Mouse (Mus musculus) E14TG2a.4 (cell line): ENCODE measurements at regions not wholly inside any gene's neighbourhood (a gene's known extent, or its start where the extent isn't known, plus 50 kb on each side); places are given as distances from the start of the nearest gene placed in this dataset.
A peak's percentile ranks its signal among the peaks of the same experiment; 100 is the strongest.

Source experiments
- H3K27me3 ChIP-seq: 2 replicates; pipeline ENCODE4 v1.6.1; 2014; ENCODE audit warnings: low read length, control low read depth; ENCODE audit not compliant: insufficient read depth
- H3K36me3 ChIP-seq: 2 replicates; pipeline ENCODE4 v1.6.1; 2014; ENCODE audit warnings: low read length, control low read depth; ENCODE audit not compliant: insufficient read depth
- H3K4me1 ChIP-seq: replicated peaks from 2 replicates; pipeline ENCODE4 v1.6.1; 2014; ENCODE audit warnings: low read depth, low read length, control low read depth
- H3K4me3 ChIP-seq: replicated peaks from 2 replicates; pipeline ENCODE4 v1.5.1; 2014; ENCODE audit warnings: mild to moderate bottlenecking, low read length
- H3K9me3 ChIP-seq: 2 replicates; pipeline ENCODE4 v1.6.1; 2014; ENCODE audit warnings: low read length, control low read depth
- CTCF ChIP-seq: conservative IDR thresholded peaks from 2 replicates; pipeline ENCODE4 v1.5.1; 2014; ENCODE audit warnings: low read length
- NANOG ChIP-seq: IDR thresholded peaks from 2 replicates; pipeline ENCODE4 v1.6.1; 2014; ENCODE audit warnings: borderline replicate concordance, low read length, mixed read lengths
- POU5F1 ChIP-seq: IDR thresholded peaks from 2 replicates; pipeline ENCODE4 v1.6.1; 2014; ENCODE audit warnings: low read length, borderline replicate concordance

GRCm38 (mm10) chr17:88327791-88328190 lies 112.7 kb upstream of the Foxn2 start:
- H3K27me3 ChIP-seq: no peaks in the 10 kb centered on the region
- TF ChIP-seq POU5F1: no peak
- no peak for TF ChIP-seq NANOG
- TF ChIP-seq CTCF: no peak
- H3K4me3 ChIP-seq: no peak overlapping the region
- peaks cover 26% of the 10 kb centered on the region for H3K9me3 ChIP-seq
- H3K36me3 ChIP-seq: no peaks in the 10 kb centered on the region
- peaks cover 51% of the 10 kb centered on the region for H3K4me1 ChIP-seq

- Histone ChIP-seq H3K36me3 (no peaks in the 10 kb centered on the region), H3K9me3 (peaks cover 26% of the 10 kb centered on the region), H3K4me3 (peak overlapping the region; percentile 43), H3K4me1 (peaks cover 56% of the 10 kb centered on the region), H3K27me3 (no peaks in the 10 kb centered on the region)
- no peak for TF ChIP-seq POU5F1
- TF ChIP-seq NANOG: no peak
- TF ChIP-seq CTCF: no peak
Observed at GRCm38 (mm10) chr17:88328807-88329206, 111.7 kb upstream of the Foxn2 start.

GRCm38 (mm10) chr17:88329715-88330114 lies 110.8 kb upstream of the Foxn2 start:
- TF ChIP-seq CTCF (no peak), POU5F1 (no peak), NANOG (no peak)
- H3K27me3 ChIP-seq: no peaks in the 10 kb centered on the region

GRCm38 (mm10) chr17:88330129-88330528 lies 110.4 kb upstream of the Foxn2 start:
- peaks cover 26% of the 10 kb centered on the region for H3K9me3 ChIP-seq
- no peaks in the 10 kb centered on the region for H3K27me3 ChIP-seq
- peaks cover 59% of the 10 kb centered on the region for H3K4me1 ChIP-seq
- H3K36me3 ChIP-seq: no peaks in the 10 kb centered on the region
- H3K4me3 ChIP-seq: no peak overlapping the region; the same call in 1 of the 2 replicates
- TF ChIP-seq NANOG (no peak), CTCF (peak; percentile 58), POU5F1 (no peak)

More at GRCm38 (mm10) chr17:88329715-88330114, 110.8 kb upstream of the Foxn2 start:
- Histone ChIP-seq H3K36me3 (no peaks in the 10 kb centered on the region), H3K4me1 (peaks cover 61% of the 10 kb centered on the region), H3K9me3 (peaks cover 26% of the 10 kb centered on the region), H3K4me3 (peak overlapping the region; percentile 7; the same call in 1 of the 2 replicates)

- peaks cover 12% of the 10 kb centered on the region for H3K9me3 ChIP-seq
- no peaks in the 10 kb centered on the region for H3K27me3 ChIP-seq
- no peak for TF ChIP-seq CTCF
- TF ChIP-seq NANOG: no peak
- TF ChIP-seq POU5F1: no peak
- peaks cover 40% of the 10 kb centered on the region for H3K4me1 ChIP-seq
- no peak overlapping the region; the same call in 1 of the 2 replicates for H3K4me3 ChIP-seq
- H3K36me3 ChIP-seq: no peaks in the 10 kb centered on the region
Observed at GRCm38 (mm10) chr17:88333816-88334215, 106.7 kb upstream of the Foxn2 start.

- Histone ChIP-seq H3K4me3 (no peak overlapping the region), H3K27me3 (no peaks in the 10 kb centered on the region), H3K9me3 (peaks cover 11% of the 10 kb centered on the region), H3K36me3 (no peaks in the 10 kb centered on the region), H3K4me1 (peaks cover 29% of the 10 kb centered on the region)
- no peak for TF ChIP-seq POU5F1
- no peak for TF ChIP-seq NANOG
- no peak for TF ChIP-seq CTCF
Observed at GRCm38 (mm10) chr17:88335271-88335670, 105.2 kb upstream of the Foxn2 start.

- no peak for TF ChIP-seq CTCF
- no peak for TF ChIP-seq NANOG
- no peak for TF ChIP-seq POU5F1
- 0 out of 2 replicates have a peak, but pooled peaks cover under 1% of the 10 kb centered on the region for H3K9me3 ChIP-seq
- no peaks in the 10 kb centered on the region for H3K36me3 ChIP-seq
- peaks cover 29% of the 10 kb centered on the region for H3K4me1 ChIP-seq
- no peak overlapping the region for H3K4me3 ChIP-seq
- no peaks in the 10 kb centered on the region for H3K27me3 ChIP-seq
Observed at GRCm38 (mm10) chr17:88336140-88336769, 104.3 kb upstream of the Foxn2 start.

- H3K9me3 ChIP-seq: no peaks in the 10 kb centered on the region
- no peak overlapping the region for H3K4me3 ChIP-seq
- no peaks in the 10 kb centered on the region for H3K27me3 ChIP-seq
- peaks cover 32% of the 10 kb centered on the region for H3K4me1 ChIP-seq
- no peaks in the 10 kb centered on the region for H3K36me3 ChIP-seq
- TF ChIP-seq CTCF (no peak), NANOG (no peak), POU5F1 (no peak)
Observed at GRCm38 (mm10) chr17:88337649-88338404, 102.7 kb upstream of the Foxn2 start.
